Mouse (Mus musculus) heart, postnatal 36 days (tissue): ENCODE measurements around the gene Cdkal1. TPM values are rescaled to one million over a fixed set of nuclear protein-coding genes. Genes with fewer than 3 reads are reported as not detected.
A peak's percentile ranks its signal among the peaks of the same experiment; 100 is the strongest.

Experiments
- DNase-seq, 2 experiments: peaks; one replicate each; pipeline ENCODE4 v3.0.0; 2021 to 2022
- intact Hi-C: fragments of 180-260 bp; cut with DNase I; formaldehyde crosslinking; loops from one replicate; pipeline ENCODE4 v1.15.1; 2025
- total RNA-seq, 2 experiments: library from RNA; stranded (reverse); gene quantifications; 2 replicates each; pipeline ENCODE4 v1.2.3; 2021

Cdkal1 gene
- total RNA-seq, 2 experiments from 2014 or later = 30.8 to 32.3 TPM

DNA sequence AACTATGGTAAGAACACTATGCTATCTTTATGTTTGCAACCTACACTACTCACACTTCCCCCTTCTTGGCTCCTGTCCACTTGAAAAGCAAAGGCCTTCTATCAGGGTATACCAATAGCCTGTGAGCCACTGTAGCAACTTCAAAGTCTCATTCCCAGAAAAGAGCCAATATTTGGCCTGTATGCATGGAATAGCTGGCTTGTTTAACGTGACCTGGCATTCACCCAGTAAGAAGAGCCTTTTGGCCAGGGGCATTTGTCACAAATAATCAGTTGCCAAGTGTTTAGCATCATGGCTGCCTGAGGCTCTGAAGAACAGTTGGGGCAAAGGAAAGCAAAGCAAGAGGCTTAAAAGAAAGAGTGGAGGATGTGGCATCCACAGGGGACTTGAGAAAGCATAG lies 317.6 kb downstream of the Cdkal1 start:
- intact Hi-C loops = no loop called here
- DNase-seq = no peak

GRCm38 (mm10) chr13:29533586-29533985 lies 321.9 kb downstream of the Cdkal1 start:
- no peak for DNase-seq
- intact Hi-C loops = no loop called here

GRCm38 (mm10) chr13:29528344-29528743 lies 327.1 kb downstream of the Cdkal1 start:
- DNase-seq = no peak
- intact Hi-C loops = no loop called here

GRCm38 (mm10) chr13:29521321-29521720 lies 334.2 kb downstream of the Cdkal1 start:
- intact Hi-C loops = no loop called here
- DNase-seq = no peak

DNA sequence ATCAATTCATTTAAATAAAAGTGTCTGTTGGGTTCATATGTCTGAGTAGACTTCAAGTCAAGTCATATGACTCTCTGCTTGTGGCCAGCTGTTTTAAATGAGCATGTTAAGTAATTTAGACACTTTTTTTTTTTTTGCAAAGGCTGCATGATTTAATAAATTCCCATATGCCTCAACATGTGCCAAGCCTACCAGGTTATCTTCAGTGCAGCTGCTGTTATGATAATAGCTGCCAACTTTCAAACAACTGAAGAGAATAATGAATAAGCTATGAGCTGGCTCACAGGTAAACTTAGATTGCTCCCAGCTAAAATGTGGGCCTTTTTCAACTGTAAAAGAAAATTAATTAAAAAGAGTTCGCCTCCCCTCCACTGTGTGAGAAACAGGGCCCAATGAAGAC lies 341.4 kb downstream of the Cdkal1 start:
- intact Hi-C loops = no loop called here
- no peak for DNase-seq

DNA sequence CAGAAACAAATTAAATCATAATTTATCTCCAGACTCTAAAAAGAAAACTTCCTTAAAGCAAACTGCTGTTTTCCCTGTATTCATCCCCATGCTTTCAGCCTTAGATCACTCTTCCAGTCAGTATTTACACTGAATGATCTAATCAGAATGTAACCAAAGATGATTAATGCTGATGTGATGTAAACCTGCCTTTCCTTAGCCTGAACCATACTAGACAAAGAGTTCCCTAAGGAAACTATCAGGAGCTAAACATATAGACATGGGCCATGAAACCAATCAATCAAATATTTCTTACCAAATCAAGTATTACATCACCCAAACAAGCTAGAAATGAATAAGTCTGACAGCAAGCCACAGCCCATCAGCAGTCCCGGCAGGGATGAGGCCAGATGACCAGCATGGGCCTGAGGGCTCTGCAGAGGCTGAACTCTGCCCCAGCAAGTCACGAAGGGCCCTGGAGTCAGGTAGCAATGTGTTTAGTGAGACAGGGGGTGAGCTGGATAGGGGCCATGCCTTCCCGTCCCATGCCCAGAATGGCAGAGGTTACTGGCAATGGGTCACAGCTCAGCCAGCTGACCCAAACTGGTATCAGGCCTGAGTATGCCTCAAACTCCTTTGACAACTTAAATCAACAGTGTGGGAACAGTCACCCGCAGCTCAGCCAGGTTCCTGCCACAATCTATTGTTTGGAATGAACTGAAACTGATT lies 350.5 kb downstream of the Cdkal1 start:
- DNase-seq = no peak
- intact Hi-C loops = loop anchor here (5.0 kb wide), 1 partner anchor 548 kb away; no protein-coding TSS in a partner anchor

DNA sequence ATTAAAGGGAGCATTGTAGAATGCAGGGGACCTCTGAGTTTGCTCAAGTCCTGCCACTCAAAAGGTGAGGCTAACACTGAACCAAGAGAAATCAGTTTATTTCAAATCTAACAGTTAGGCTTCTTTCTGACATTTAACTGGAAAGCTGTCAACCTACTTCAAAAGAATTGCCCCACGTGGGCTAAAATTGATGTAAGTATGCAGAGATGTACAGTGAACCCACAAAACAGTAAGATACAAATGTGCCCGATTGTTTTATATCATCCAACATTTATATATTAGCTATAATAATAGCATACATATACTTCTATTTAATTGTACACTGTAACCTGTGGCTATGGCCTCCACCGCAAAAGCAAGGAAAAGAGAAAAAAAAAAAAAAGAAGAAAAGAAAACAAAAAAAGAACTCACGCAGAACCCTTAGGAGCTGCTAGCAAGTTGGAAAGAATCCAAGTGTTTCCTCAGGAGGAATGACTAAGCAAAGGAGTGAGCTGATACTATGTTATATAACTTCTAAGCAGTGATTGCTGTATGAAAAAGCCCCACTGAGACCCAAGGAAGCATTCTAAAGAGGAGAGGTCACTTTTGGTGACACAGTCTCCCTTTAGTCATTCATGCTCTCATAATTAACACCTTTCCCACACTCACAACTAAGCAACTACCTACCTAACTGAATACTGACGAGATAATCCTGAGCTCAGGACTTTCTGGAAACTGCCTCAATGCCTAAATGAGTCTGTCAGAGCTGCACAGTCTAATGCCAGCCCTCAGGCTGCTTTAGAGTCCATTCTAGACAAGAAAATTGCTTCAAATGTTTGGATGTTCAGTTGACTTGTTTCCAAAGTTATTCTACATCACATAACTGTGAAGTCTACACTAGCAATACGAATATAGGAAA lies 352.1 kb downstream of the Cdkal1 start:
- peak in 1 of 2 experiments; percentile 26 for DNase-seq
- intact Hi-C loops = loop anchor here (5.0 kb wide), 1 partner anchor 546 kb away; no protein-coding TSS in a partner anchor

- DNase-seq = no peak
- intact Hi-C loops = loop anchor here (5.0 kb wide), 1 partner anchor 545 kb away; no protein-coding TSS in a partner anchor
Observed at GRCm38 (mm10) chr13:29502481-29503146, 352.9 kb downstream of the Cdkal1 start.

DNA sequence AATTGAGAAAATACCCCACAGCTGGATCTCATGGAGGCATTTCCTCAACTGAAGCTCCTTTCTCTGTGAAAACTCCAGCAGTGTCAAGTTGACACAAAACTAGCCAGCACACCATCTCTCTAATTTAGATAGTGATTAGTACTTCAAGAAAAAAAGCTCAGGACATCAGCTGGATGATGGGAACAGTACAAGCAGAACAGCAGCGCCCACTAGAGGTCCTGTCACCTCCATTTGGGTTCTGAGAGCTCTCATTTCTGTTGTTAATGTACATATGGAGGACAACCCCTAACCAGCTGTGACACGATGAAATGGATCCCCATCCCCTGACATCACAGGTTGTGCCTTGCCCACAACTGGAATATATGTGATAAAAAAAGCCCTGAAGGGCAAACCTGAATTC lies 354.3 kb downstream of the Cdkal1 start:
- intact Hi-C loops = loop anchor here (5.0 kb wide), 1 partner anchor 544 kb away; no protein-coding TSS in a partner anchor
- no peak for DNase-seq

- no peak for DNase-seq
- intact Hi-C loops = loop anchor here (5.0 kb wide), 1 partner anchor 542 kb away; no protein-coding TSS in a partner anchor
Observed at GRCm38 (mm10) chr13:29499750-29500149, 355.7 kb downstream of the Cdkal1 start.

GRCm38 (mm10) chr13:29497286-29497685 lies 358.2 kb downstream of the Cdkal1 start:
- intact Hi-C loops = no loop called here
- DNase-seq = no peak

DNA sequence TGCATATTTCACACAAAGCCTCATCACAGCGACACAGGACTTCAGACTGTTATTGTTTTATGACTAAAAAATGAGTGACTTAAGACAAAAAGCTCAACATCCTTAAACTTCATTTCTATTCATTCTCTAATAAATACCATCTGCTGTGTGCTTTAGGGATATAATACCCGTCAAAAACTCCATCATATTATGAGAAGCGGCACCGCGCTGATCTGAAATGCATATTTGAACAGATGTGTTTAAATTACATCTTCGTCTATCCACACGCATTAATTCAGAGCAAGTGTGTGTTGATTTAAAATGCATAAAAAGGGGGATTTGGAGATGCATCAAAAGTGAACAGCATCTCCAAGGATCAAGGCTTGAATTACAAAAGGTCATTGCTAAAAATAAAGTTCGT lies 365.1 kb downstream of the Cdkal1 start:
- intact Hi-C loops = no loop called here

GRCm38 (mm10) chr13:29489476-29489875 lies 366.0 kb downstream of the Cdkal1 start:
- DNase-seq = no peak
- intact Hi-C loops = no loop called here

More for the DNA sequence above, 365.1 kb downstream of the Cdkal1 start:
- DNase-seq = no peak

- intact Hi-C loops = no loop called here
- no peak for DNase-seq
Observed at GRCm38 (mm10) chr13:29486709-29487108, 368.8 kb downstream of the Cdkal1 start.

DNA sequence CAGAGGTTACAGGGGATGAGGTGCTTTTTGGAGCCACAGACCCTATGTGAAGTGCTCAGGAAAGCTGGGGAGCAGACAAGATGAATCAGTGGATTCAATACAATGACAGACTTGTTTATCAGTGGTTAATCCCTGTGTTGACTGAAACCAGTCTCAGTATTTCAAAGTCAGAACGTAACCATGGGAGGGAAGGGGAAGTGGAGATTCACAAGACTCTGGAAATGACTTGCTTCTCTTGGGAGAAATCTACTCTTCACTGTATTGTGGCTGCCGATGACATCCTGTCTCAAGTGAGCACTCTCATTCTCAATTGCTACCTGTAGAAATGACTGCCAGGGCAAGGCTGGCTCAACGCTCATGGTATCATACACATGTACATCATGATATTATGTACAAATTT lies 371.5 kb downstream of the Cdkal1 start:
- intact Hi-C loops = no loop called here
- DNase-seq = no peak

GRCm38 (mm10) chr13:29482147-29482863 lies 373.2 kb downstream of the Cdkal1 start:
- intact Hi-C loops = no loop called here
- no peak for DNase-seq

DNA sequence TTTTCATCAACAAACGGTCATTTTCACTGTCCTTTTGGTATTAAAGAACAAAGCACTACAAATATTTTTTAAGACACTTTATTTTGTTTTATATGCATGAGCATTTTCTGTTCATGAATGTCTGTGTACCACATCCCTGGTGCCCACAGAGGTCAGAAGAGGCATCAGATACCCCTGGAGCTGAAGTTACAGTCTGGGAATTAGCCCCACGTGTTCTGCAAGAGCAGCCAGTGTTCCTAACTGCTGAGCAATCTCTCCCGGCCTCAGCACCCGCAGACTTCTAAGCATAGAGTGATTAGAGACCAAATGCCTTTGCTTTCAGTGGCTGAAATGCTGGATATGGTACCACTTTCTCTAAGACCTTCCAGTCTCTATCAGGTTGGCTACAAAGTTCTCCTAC lies 379.1 kb downstream of the Cdkal1 start:
- intact Hi-C loops = no loop called here

GRCm38 (mm10) chr13:29474301-29474700 lies 381.2 kb downstream of the Cdkal1 start:
- DNase-seq = no peak
- intact Hi-C loops = no loop called here

More for the DNA sequence above, 379.1 kb downstream of the Cdkal1 start:
- no peak for DNase-seq

DNA sequence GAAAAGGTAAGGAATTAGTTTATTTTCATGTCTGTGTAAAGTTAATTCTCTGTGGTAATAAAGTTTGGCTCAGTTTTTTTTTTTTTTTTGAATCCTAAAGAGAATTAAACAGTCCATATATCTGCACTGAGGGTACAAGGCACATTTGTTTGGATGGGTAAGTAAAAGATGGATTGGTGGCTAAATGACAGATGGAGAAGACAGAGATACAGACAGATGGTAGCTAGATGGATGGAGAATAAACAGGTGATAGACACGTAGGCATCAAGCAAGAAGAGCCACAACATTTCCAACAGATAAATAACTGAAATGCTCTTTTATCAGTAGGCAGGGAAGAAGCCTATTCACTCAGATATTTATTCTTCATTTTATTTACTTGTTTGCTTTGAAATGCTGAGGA lies 381.7 kb downstream of the Cdkal1 start:
- intact Hi-C loops = no loop called here
- no peak for DNase-seq

DNA sequence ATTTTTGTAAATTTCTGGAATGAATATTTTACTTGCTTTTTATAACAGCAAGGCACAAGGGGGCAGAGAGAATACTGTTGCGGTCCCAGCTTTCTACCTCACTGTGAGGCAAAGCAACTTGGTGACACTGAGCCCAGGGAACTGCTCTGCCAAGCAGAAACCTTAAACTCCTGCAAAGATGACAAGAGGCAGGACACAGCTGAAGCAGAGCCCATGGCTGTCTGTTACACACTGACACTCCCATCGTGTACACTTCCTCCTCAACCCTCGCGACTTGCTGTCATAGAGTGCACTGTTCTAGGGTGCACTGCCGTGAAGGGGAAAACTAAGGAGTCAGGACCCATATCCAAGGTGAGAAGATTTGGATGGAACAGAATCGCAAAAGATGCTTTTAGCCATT lies 393.2 kb downstream of the Cdkal1 start:
- DNase-seq = no peak

More for the DNA sequence above, 393.2 kb downstream of the Cdkal1 start:
- intact Hi-C loops = no loop called here
